ENCODE assay signal across 22 mouse cellular contexts in the genomic region with DNA sequence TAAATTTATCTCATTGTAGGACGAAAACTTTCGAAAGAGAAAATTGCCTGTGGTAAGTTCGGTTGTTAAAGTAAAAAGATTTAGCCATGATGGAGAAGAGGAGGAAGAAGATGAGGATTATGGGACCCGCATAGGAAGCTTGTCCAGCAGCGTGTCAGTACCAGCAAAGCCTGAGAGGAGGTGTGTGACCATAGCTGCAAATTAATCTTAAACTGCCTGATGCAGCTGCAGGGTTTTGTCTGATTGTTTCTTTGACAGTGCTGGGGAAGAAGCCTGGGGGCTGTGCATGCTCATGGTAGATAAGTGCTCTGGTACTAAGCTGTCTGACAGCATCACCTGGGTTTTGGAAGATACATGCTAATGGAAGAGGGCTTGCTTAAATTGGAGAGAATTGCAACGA.
"Had no signal": no experiment of that assay in that cellular context is flagged by ENCODE, and none has a peak within 500 bp of the region (broad histone marks: within the 10 kb centered on the region; RNA-seq: fewer than 3 reads in every experiment).

No protein-coding gene starts in this region.

- ATAC-seq: lung, postnatal 0 days; midbrain, embryonic 13.5 days; midbrain, embryonic 16.5 days had no signal

- H3K4me3 ChIP-seq: lung, embryonic 15.5 days; megakaryocyte, embryonic 14.5 days; midbrain, embryonic 13.5 days; myocyte; neural tube, embryonic 13.5 days; neural tube, embryonic 15.5 days had no signal

- H3K4me2 ChIP-seq: lung, embryonic 15.5 days; midbrain, embryonic 11.5 days; midbrain, embryonic 13.5 days; neural tube, embryonic 13.5 days; neural tube, embryonic 15.5 days had no signal

- H3K4me1 ChIP-seq: lung, embryonic 15.5 days; midbrain, embryonic 13.5 days; neural tube, embryonic 13.5 days had no signal

- H3K27ac ChIP-seq: liver, embryonic 14.5 days; lung, embryonic 15.5 days; macrophage; midbrain, embryonic 13.5 days; neural tube, embryonic 13.5 days; neural tube, embryonic 15.5 days had no signal

- DNase-seq: lung, adult 2 months; lung, postnatal 14 days; lung, postnatal 36 days; retina, postnatal 1 day; right cerebral cortex, adult 18-20 months; right cerebral cortex, postnatal 25 days; right cerebral cortex, postnatal 4 days; spleen, adult 18-20 months; thymus, adult 18-20 months; thymus, postnatal 14 days; thymus, postnatal 36 days had no signal

- H3K27me3 ChIP-seq: lung, embryonic 15.5 days; megakaryocyte, embryonic 14.5 days; midbrain, embryonic 13.5 days; neural tube, embryonic 13.5 days; neural tube, embryonic 15.5 days had no signal

- H3K9ac ChIP-seq: liver, embryonic 14.5 days; lung, embryonic 15.5 days; midbrain, embryonic 13.5 days; neural tube, embryonic 13.5 days; neural tube, embryonic 15.5 days had no signal

- H3K9me3 ChIP-seq: lung, embryonic 15.5 days; megakaryocyte, embryonic 14.5 days; midbrain, embryonic 13.5 days; neural tube, embryonic 13.5 days; neural tube, embryonic 15.5 days had no signal
